Mouse (Mus musculus): Measurements from ENCODE around the gene Sirpb1b. TPM values are rescaled to one million over a fixed set of nuclear protein-coding genes. Genes with fewer than 3 reads are reported as not detected.
"Not testable (repeated sequence)": the region's sequence is repeated elsewhere in the genome, so short reads cannot be mapped to it uniquely, and the experiment has no call there.

Sirpb1b gene
- polyA plus RNA-seq (2012; rRNA removed), result not detected in 2 replicates

DNA sequence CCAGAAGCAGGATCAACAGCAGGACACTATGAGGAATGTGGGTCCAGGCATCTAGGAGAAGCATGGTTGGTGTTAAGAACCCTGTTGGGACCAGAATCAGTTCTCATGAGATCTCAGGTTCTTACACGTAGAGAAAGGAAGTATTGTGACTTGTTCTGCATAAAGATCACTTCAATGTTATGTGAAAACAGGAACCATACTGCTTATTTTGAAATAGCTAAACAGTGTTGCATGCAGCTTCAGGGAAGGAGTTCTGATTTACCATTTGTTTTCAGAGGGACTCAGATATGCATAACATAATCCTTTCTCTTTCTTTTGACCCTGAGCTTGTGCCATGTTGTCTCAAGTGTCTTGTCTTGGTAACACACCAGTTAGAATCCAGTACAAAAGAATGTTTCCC is at the start of gene Sirpb1b:
TSS of gene Sirpb1b (minus strand) at position 179 of the 400 bp plus-strand sequence.
- DNase-seq (ENCODE audit: extremely low spot score in 1 of 2, low spot score in 1 of 2), result not testable (repeated sequence)

DNA sequence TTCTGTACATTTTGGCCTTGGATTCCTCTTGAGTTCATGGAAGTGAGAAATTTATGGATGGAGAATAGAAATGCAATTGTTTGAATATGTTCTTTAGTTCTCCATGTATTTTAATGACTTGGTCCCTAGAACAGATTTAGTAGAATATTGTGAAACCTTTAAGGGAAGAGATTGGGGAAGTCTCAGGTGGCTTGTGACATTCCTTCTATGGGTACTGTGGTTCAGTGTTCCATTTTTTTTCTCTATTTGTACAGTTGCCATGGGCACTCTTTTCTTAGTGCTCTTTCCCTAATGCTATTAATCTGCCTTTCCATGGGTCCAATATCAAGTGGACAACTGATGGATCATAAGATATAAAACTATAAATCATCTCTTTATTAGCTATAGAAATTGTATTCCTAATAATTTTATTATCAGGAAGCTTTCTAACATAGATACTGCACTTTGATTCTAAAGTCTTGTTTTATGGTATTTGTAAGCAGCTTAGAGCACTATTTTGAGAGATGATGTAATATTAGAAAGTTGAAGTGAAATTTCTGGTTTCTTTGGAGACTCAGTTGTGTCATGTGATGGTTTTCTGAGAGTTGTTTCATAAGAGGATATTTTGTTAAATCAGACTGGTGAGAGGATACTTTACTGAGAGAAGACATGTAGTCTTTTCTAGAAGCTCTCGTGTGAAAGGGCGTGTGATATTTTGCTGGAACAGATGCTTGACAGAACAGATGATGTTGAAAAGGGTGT is 15.7 kb upstream of the Sirpb1b start:
- not testable (repeated sequence) for DNase-seq (ENCODE audit: extremely low spot score in 1 of 2, low spot score in 1 of 2)

DNA sequence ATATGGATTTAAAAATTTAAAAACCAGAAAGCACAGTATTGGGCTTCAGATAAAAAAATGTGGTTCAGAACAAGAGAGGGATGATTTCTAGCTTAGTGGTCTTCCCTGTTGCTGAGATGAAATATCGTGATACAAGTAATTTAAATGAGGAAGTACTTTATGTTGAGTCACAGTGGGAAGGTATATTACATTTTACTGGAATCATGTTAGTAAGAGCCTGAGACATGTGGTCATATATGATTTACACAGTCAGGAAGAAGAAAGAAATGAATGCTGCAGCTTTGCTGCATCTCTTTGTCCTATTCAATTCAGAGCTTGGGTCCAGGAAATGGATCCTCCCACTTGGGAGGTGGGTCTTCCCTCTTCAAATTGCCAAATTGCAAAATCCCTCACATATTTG is 11.8 kb upstream of the Sirpb1b start:
- DNase-seq (ENCODE audit: extremely low spot score in 1 of 2, low spot score in 1 of 2), result not testable (repeated sequence)

DNA sequence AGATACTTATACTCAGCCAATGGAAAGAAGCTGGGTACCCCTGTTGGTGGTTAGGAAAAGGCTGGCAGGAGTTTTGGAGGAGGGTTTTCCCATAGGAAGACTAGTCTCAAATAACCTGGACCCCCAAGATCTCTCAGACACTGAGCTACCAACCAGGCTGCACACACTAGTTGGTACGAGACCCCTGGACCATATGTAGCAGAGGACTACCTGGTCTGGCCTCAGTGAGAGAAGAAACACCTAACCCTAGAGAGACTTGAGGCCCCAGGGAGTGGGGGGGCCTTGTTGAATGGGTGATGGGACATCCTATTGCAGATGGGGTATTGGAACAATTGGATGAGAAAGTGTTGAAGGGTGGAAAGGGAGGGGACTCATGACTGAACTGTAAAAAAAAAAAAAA is 8.6 kb upstream of the Sirpb1b start:
- no peak for DNase-seq (ENCODE audit: extremely low spot score in 1 of 2, low spot score in 1 of 2)

DNA sequence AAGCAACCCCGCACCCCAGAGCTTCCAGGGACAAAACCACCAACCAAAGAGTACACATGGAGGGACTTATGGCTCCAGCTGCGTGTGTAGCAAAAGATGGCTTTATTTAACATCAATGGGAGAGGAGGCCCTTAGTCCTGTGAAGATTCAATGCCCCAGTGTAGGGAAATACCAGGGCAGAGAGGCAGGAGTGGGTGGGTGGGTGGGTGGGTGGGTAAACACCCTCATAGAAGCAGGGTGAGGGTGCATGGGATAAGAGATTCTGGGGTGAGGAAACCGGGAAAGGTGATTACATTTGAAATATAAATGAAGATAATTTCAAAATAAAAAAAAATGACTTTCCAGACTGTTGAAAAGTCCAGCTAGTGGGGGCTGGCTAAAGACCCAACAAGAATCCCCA is 8.1 kb upstream of the Sirpb1b start:
- DNase-seq (ENCODE audit: extremely low spot score in 1 of 2, low spot score in 1 of 2), result not testable (repeated sequence)

DNA sequence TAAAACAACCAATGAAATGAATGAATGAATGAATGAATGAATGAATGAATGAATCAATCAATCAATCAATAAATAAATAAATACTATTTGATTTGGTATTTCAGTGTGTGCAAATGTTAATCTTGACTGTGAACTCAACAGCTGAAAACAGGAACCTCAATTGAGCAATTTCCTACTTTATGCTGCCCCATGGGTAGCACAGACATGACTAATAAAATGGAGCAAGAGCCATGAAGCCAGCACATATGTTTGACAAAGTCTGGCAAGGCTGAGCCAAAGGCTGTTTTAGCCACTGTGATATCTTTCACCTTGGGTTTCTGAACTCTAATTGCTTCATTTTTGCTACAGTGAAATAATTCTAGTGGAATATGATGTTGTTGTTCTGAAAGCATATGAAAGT is 1.6 kb upstream of the Sirpb1b start:
- DNase-seq (ENCODE audit: extremely low spot score in 1 of 2, low spot score in 1 of 2), result not testable (repeated sequence)

DNA sequence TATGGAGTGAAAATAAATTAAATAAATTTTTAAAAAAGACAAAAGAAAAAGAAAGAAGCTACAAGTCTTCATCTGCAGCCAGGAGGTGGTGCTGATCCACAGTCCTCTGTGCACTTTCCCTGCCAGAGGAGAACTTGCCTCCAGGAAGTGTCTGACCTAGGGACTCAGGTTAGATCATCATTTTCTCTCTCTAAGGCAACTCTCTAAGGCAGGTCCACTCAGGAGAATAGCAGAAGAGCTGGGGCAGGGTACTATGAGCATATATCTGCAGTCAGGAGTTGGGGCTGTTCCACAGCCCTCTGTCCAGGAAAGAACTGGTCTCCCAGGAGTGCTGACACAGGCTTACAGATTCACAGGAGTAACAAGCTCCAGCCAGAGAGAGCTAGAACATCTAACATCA is 46.3 kb downstream of the Sirpb1b start:
- DNase-seq (ENCODE audit: extremely low spot score in 1 of 2, low spot score in 1 of 2), result no peak

DNA sequence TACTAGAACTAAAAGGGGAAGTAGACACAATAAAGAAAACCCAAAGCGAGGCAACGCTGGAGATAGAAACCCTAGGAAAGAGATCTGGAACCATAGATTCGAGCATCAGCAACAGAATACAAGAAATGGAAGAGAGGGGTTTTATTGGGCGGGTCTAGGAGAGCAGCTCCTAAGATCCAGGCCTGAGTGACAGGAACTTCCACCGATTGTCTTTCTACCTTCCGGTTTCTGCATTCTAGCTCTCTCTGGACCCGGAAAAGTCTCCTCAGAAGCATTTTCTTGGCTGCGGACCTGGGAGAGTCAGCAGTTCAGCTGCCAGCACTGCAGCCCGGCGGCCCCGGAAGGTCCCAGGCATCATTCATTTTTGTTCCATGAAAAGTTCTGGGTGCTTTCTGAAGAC is 61.3 kb downstream of the Sirpb1b start:
- DNase-seq (ENCODE audit: extremely low spot score in 1 of 2, low spot score in 1 of 2), result not testable (repeated sequence)

DNA sequence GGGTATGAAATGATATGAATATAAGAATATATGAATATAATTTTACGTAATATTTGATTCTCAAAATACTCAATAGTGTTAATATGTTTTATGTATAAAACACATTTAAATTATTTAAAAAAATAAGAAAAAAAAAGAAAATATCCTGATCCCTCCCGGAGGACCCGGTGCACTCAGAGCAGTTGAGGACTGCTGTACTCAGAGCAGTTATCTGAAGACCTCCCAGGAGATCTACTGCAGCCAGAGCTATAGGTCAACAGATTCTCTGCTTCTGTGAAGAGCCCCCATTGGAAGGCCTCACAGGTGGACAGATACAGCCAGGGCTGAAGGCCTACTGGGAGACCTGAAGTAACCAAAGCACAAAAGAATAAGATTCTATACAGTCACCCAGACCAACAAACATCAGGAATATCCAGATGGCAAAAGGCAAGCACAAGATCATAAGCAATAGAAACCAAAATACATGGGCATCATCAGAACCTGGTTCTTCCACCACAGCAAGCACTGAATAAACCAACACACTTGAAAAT is 67.0 kb downstream of the Sirpb1b start:
- DNase-seq (ENCODE audit: extremely low spot score in 1 of 2, low spot score in 1 of 2), result not testable (repeated sequence)

DNA sequence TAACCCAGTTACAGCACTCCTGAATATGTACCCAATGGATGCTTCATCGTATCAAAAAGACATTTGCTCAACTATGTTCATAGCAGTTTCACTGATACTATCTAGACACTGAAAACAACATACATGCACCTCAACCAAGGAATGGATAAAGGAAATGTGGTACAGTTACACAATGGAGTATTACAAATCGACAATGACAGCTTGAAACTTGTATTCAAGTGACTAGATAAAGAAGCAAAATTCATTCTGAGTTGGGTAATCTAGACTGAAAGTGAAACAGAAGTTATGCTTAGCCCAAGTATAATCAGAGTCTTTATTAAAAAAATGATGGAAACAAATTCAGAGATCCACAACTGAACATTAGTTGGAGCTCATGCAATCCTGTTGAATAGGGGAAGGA is 100.0 kb downstream of the Sirpb1b start:
- not testable (repeated sequence) for DNase-seq (ENCODE audit: extremely low spot score in 1 of 2, low spot score in 1 of 2)

DNA sequence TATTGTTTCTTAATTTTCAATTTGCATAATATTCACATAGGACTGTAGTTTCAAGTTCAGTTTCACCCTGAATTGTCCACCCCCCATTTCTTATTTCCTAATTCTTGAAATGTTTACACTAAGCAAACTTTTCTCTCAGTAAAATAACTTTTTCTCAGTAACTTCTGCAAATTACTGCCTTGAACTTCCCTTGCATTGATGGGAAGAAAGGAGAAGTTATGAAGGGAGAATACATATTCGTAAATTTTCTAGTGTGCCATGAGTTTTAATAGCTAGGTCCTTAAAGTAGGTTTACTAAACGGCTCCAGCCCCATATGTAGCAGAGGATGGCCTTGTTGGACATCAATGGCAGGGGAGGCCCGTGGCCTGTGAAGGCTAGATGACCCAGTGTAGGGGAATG is 104.7 kb downstream of the Sirpb1b start:
- not testable (repeated sequence) for DNase-seq (ENCODE audit: extremely low spot score in 1 of 2, low spot score in 1 of 2)

Other genes with a start within 250 kb of the Sirpb1b start
- not detected in 2 replicates for gene Gm9733, start 242.8 kb downstream of the Sirpb1b start, polyA plus RNA-seq (2012; rRNA removed)
- not detected in 2 replicates for gene Sirpb1a, start 148.5 kb downstream of the Sirpb1b start, polyA plus RNA-seq (2012; rRNA removed)

All from frontal cortex, adult 2 months (tissue).